Mouse (Mus musculus): ENCODE measurements around the gene Dnm3.
"Not testable (repeated sequence)": the region's sequence is repeated elsewhere in the genome, so short reads cannot be mapped to it uniquely, and the experiment has no call there.

The Dnm3 gene

GRCm38 (mm10) chr1:162425930-162426478 is 51.8 kb downstream of the Dnm3 start:
- DNase-seq = no peak

GRCm38 (mm10) chr1:162422826-162423225 is 55.0 kb downstream of the Dnm3 start:
- DNase-seq = no peak

- no peak for DNase-seq
These were observed 64.0 kb downstream of the Dnm3 start for GRCm38 (mm10) chr1:162413791-162414190.

GRCm38 (mm10) chr1:162412787-162413429 is 64.9 kb downstream of the Dnm3 start:
- DNase-seq = no peak

GRCm38 (mm10) chr1:162410207-162410965 is 67.4 kb downstream of the Dnm3 start:
- DNase-seq = no peak

GRCm38 (mm10) chr1:162394549-162394948 is 83.3 kb downstream of the Dnm3 start:
- DNase-seq = no peak

- no peak for DNase-seq
These were observed 89.2 kb downstream of the Dnm3 start for GRCm38 (mm10) chr1:162388442-162389165.

- not testable (repeated sequence) for DNase-seq
These were observed 104.8 kb downstream of the Dnm3 start for GRCm38 (mm10) chr1:162373068-162373467.

- DNase-seq = no peak
These were observed 108.1 kb downstream of the Dnm3 start for GRCm38 (mm10) chr1:162369726-162370125.

- no peak for DNase-seq
These were observed 115.9 kb downstream of the Dnm3 start for GRCm38 (mm10) chr1:162361978-162362377.

- DNase-seq = peak; percentile 68
These were observed 118.6 kb downstream of the Dnm3 start for GRCm38 (mm10) chr1:162359270-162359669.

GRCm38 (mm10) chr1:162358036-162358435 is 119.8 kb downstream of the Dnm3 start:
- DNase-seq = peak; percentile 9

- DNase-seq = no peak
These were observed 121.4 kb downstream of the Dnm3 start for GRCm38 (mm10) chr1:162356481-162356880.

- DNase-seq = no peak
These were observed 123.1 kb downstream of the Dnm3 start for GRCm38 (mm10) chr1:162354780-162355179.

- no peak for DNase-seq
These were observed 124.0 kb downstream of the Dnm3 start for GRCm38 (mm10) chr1:162353831-162354230.

GRCm38 (mm10) chr1:162349306-162349705 is 128.5 kb downstream of the Dnm3 start:
- DNase-seq = no peak

GRCm38 (mm10) chr1:162346456-162347011 is 131.3 kb downstream of the Dnm3 start:
- no peak for DNase-seq

GRCm38 (mm10) chr1:162337170-162337569 is 140.7 kb downstream of the Dnm3 start:
- no peak for DNase-seq

GRCm38 (mm10) chr1:162336640-162337039 is 141.2 kb downstream of the Dnm3 start:
- no peak for DNase-seq

- no peak for DNase-seq
These were observed 141.6 kb downstream of the Dnm3 start for GRCm38 (mm10) chr1:162336224-162336623.

GRCm38 (mm10) chr1:162328673-162329072 is 149.2 kb downstream of the Dnm3 start:
- no peak for DNase-seq

GRCm38 (mm10) chr1:162327631-162328030 is 150.2 kb downstream of the Dnm3 start:
- DNase-seq = no peak

- no peak for DNase-seq
These were observed 153.4 kb downstream of the Dnm3 start for GRCm38 (mm10) chr1:162324412-162324811.

Data from kidney, adult 18-20 months (tissue).